Mouse (Mus musculus) c-Kit-negative CD71-positive TER-119-positive erythroid progenitor cells, embryonic 14.5 days (primary cell): ENCODE measurements around the gene Thada.

Experiments
- DNase-seq: peaks from one replicate; pipeline ENCODE4 v3.0.0-alpha.2; 2013; ENCODE audit warnings: low read depth, low spot score

The Thada gene

DNA sequence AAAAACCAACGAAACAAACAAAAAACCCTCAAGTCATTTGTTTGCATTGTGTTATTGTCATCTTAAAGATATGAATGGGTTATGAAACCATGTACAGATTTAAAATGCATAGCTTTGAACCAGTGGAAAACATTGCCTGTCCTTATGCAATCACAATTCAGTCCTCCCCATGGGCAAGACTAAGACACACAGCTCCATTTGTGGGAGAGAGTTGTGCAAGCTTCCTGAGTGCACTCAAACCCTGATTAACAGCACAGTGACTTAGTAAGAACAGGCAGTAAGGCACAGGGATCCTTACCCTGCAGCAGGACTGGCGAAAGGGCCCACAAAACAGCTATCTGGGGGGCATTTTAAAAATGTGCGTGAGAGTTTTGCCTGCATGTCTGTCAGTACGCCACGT lies 11.2 kb upstream of the Thada start:
- DNase-seq = no peak

DNA sequence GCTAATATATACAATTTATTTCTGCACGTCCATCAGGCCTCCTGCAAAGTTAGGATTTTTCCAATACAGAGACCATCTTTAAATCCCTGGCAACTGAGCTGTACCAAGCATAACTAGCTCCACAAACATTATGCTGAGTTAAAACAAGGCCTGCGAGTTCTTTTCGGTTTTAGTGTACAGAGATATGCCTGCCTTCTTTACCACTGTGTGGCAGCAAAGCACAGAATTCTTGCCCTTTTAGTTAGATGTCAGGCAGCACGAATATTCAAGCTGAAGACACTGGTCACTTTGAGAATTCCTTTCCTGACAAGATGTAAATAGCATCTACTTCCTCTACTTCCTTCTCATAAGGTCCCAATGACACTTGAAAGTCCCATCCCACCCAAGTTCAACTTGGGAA lies 8.3 kb upstream of the Thada start:
- no peak for DNase-seq

DNA sequence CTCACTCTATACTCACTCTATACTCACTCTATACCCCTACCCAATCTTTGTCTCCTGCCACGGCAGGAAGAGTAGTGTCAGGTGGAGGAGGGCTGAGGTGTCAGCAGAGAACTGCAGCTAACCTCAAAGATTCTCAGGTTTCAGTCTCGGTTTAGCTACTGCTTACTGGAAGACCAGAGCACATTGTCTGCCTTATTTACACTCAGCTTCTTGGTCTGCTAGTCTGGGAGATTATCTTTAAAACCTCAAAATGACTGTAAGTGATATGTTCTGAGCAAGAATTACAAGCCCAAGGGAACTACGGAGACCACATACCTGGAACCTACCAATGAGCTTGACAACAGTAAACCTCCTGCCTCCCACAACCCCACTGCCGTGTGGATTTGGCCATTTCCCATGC lies 31.0 kb downstream of the Thada start:
- no peak for DNase-seq

- DNase-seq = no peak
These were observed 31.8 kb downstream of the Thada start for GRCm38 (mm10) chr17:84434233-84434632.

DNA sequence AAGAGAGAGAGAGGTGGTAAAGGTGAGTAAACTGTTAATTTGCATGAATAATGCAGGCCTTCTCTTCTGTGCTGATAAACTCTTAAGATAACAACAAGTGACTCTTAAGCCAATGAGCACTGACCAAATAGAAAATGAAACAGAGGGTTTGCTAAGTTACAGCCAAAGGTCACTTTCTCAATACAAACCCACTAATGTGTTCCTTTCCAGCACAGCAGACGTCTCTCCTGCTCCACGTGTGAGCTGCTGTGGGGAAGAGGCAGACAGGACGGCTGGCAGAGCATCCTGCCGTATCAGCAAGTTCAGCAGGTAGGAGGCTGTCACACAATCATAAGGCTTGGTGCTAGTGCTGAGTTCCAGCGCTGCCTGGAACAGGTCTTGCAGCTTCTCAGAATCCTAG lies 34.0 kb downstream of the Thada start:
- DNase-seq = no peak

DNA sequence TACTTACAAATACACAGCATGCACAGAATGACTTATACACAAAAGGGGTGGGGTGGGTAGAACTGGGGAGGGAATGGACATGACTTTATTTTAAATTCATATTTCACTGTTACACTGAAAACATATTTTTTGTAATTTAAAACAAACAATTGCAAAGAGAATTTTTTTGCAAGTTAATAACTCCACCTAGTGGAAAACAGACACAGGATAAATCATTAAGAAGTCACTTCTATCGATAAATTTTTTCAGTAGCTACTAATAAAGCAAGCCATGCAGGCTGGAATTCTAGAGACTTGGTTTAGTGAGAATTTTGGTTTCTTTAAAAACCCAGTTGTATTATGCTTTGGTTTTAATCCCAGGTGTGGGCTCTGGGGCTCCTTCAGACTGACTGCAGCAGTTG lies 41.7 kb downstream of the Thada start:
- DNase-seq = no peak

GRCm38 (mm10) chr17:84422916-84423315 lies 43.1 kb downstream of the Thada start:
- no peak for DNase-seq

DNA sequence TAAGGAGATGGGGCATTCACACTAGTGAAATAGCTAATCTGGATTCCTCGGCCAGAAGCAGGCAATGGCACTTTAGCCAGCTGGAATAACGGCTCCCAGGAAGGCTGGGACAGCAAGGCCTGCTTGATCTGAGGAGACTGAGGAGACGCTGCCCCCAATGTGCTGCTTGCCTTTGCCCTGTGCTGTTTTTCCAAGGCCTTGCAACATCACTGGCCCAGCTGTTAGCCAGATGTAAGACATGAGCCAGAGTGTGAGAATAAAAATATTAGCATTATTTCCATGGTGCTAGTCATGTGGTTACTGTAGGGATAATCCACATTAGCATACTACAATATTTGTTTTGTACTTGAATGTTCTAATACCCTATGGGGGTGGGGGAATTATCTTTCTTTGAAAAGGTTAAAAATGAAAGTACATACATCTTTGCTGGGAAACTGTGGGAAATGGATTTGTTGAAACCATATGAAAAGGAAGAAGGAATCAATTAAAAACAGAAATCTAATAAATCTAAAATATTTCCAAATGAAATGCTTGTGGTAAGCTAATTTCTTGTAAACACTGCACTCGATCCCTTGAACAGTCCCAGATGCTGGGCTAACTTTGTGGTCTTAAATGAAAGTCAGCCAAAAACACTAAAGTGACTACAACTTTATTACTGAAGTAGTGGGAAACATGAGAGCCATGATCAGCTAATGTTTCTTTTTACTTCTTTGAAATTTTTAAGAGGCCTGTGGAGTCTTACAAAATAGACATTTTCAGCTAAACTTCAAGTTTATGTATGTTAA lies 43.8 kb downstream of the Thada start:
- no peak for DNase-seq

DNA sequence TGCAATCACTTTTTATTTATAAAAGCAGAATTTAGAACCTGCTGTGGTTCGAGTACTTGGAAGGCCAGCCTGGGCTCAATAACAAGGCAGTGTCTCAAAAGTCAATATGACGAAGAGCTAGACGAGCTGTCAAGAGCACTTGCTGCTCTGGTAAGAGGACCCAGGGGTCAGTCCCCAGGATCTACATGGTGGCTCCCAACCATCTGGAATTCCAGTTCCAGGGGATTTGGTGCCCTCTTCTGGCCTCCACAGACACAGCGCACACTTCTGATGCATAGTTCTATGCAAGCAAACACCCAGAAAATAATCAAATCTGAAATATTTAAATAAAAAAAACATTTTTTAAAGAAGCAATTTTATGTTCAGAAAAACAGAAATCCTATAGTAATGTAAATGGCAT lies 45.0 kb downstream of the Thada start:
- DNase-seq = no peak

GRCm38 (mm10) chr17:84420276-84420639 lies 45.7 kb downstream of the Thada start:
- no peak for DNase-seq

DNA sequence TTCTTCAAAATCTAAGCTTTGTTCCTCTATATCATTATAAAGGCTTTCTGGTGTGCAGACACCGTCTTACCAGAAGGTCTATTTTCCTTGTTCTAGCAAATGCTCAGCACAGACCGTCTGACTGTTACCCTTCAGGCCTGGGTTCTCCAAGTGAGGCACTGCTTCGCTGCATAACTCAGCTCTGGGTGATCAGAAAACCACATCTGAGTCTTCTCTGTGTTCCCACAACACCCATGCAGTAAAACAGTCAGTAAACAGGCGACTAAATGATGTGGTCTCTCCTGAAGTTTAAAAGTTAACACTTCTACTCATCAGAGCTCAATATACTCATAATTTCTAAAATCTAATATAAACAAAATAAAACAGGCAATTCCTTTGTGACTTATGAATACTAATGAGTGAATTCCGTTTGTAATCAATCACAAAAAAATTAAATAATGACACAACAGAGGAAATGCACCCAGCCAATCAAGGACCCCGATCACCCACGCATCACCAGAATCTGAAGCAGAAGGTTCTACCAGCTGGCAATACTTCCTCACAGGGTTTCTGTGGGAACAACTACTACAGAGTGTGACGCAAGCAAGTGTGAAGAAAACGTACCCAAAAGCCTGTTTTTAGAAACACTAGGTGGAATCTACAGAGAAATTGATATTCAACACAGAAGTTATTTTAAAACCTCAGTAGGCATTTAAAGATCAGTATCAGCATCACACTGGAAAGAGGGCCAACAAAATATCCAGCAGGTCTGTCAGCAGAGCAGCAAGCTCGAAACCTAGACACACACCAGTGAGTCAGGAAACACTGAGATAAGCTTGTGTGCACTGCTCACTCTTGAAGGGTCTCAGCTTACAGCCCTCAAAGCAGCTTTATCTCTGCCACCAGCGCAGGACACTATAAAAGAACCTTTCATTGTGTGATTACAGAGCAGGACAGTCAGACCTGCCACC lies 46.4 kb downstream of the Thada start:
- DNase-seq = no peak

GRCm38 (mm10) chr17:84415936-84416335 lies 50.1 kb downstream of the Thada start:
- DNase-seq = no peak

GRCm38 (mm10) chr17:84408731-84409130 lies 57.3 kb downstream of the Thada start:
- no peak for DNase-seq

DNA sequence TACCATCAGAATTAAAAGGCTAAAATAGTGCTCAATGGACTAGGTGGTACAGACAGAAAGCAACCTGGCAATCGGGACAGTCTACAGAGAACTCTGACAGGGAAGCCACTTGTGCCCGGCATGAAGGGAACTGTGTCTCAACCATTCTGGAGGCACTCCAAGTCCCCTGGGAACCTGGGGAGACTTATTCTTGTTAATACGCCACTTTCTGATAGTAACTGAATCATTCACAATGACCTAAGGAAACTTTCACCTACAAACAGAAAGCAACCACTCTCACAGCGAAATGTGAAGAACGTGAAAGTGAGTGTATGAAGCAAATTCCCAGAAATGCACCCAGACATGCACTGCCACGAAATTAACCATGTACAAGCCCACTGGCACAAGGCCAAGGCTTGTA lies 60.4 kb downstream of the Thada start:
- no peak for DNase-seq

DNA sequence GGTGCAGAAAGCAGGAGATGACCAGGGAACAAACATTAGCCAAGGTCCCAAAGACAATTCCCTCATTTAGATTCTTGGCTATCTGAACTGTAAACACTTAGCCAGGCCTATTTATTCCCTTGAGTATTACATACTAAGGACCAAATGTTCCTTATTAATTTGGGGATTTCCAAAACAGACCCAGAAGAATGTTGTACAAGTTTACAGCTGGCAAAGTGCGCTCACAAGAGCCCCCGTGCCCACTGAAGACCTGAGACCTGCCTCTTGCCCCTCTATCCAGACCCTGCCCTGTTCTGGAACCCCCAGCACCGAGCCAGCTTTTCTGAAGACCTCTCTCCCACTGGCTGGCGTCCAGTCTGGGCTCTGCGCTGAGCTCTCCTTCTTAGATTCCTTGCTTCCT lies 64.2 kb downstream of the Thada start:
- DNase-seq = no peak

DNA sequence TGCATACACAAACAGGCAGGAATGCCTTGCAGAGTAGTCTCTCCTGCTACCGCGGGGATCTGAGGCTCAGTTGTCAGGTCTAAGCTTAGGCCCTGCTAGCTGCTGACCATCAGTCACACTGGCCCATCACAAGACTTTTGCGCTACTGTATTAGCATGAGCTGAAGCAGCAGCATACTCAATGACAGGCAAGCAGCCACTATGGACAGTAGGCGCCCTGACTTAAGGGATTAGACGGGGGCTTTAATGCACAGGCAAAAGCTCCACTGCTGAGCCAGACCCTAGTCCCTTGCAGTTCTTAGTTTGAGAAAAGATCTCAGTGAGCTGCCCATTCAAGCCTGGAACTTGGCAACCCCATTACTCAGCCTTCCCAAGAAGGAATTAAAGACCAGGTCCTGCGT lies 66.6 kb downstream of the Thada start:
- no peak for DNase-seq

DNA sequence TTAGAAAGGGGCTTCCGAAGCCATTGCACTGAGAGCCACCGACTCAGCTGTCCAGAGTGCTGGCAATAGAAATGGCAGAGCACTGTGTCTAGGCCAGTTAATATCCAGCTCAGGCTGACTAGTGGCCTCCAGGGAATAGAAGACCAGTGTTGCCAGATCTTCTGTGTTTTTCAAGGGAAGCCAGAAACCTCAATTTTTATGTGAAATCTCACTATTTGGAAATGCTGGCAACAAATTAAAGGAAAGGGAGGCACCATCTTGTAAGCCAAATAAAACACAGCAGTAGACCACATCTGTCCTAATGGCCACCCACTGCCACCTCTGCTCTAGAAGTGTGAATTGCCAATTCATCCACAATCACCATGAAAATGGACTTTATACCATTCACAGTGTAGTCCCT lies 76.0 kb downstream of the Thada start:
- DNase-seq = no peak

GRCm38 (mm10) chr17:84386176-84386575 lies 79.8 kb downstream of the Thada start:
- no peak for DNase-seq

DNA sequence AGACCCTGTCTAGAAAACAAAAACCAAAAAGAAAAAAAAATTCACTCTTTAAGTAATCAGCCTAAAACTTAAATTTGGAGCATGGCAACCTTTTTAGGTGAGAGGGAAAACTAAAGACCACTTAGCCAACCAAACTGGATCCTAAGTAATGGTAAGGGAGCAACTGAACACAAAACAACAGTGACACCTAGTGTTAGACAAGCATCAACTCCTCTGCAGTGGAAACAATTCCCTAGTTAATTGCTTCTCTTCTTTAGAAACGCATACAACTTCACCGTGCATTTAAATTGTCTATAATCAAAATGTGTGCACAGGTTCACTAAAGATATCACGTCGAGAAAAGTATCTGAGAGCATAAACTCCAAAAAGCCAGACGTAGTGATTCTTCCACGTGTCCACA lies 80.3 kb downstream of the Thada start:
- no peak for DNase-seq

DNA sequence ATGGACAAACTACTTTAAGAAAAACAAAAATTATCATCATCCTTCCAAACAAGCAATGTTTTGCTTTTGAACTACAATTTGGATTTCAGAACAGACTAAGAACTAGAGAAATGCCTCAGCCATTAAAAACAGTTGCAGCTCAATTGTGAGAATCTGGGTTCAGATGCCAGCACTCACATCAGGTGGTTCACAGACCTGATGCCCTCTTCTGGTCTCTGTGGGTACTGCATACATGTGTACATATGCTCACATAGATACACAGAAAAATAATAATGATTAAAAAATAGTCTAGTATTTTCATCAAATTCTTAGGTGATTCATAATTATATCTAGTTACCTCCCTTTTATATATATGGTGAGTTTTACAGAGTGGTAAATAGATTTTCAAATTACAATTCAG lies 81.3 kb downstream of the Thada start:
- no peak for DNase-seq

DNA sequence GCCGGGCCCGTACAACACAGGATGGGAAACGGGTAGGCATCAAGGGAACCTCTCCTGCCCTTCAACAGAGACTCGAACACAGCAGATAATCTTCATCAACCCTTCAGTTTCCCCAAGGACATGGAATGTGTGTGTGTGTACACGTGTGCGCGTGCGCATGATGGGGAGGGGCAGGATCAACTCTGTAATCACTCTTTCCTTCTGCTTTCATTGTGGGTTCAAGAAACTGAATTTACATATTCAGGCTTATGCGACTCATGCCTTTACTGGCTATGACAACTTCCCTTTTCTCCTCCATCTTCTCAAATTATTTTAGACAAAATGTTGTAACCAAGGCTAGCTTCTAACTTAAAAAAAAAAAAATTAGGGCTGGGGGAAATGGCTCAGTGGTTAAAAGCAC lies 85.7 kb downstream of the Thada start:
- no peak for DNase-seq

GRCm38 (mm10) chr17:84376882-84377281 lies 89.1 kb downstream of the Thada start:
- no peak for DNase-seq
